8 mouse cellular contexts compared by ENCODE assay signal in genomic region chr10:80960551-80961508, GRCm38 (mm10). TPM values are rescaled to one million over a fixed set of nuclear protein-coding genes. Genes with fewer than 3 reads are reported as not detected.
DNase-seq lines count a peak whose midpoint lies in the region; ATAC-seq lines count a peak whose summit lies in the region.

No protein-coding gene starts in this region.

- H3K27me3 ChIP-seq in embryonic facial prominence, embryonic 13.5 days, result no peaks in the 10 kb centered on the region
- H3K27me3 ChIP-seq in liver, embryonic 12.5 days (replicated peaks), result peaks cover 7% of the 10 kb centered on the region; the same call in 1 of the 2 replicates

- H3K27ac ChIP-seq in embryonic facial prominence, embryonic 13.5 days, result peak overlapping the region; percentile 82
- peak overlapping the region; percentile 65; the same call in 1 of the 2 replicates for H3K27ac ChIP-seq in liver, embryonic 12.5 days

- no peaks in the 10 kb centered on the region for H3K36me3 ChIP-seq in embryonic facial prominence, embryonic 13.5 days
- H3K36me3 ChIP-seq in liver, embryonic 12.5 days, result no peaks in the 10 kb centered on the region

- intact Hi-C loops in heart, postnatal 36 days (cut with DNase I), result loop anchor here (2.0 kb wide), 1 partner anchor 30 kb away; no protein-coding TSS in a partner anchor

- no peaks in the 10 kb centered on the region for H3K9me3 ChIP-seq in embryonic facial prominence, embryonic 13.5 days
- H3K9me3 ChIP-seq in liver, embryonic 12.5 days (replicated peaks), result no peaks in the 10 kb centered on the region

- peak overlapping the region; percentile 31 for H3K4me2 ChIP-seq in embryonic facial prominence, embryonic 13.5 days
- H3K4me2 ChIP-seq in liver, embryonic 12.5 days, result peak overlapping the region; percentile 14; the same call in 1 of the 2 replicates

- H3K9ac ChIP-seq in embryonic facial prominence, embryonic 13.5 days, result no peak overlapping the region
- H3K9ac ChIP-seq in liver, embryonic 12.5 days, result no peak overlapping the region

- peaks cover 46% of the 10 kb centered on the region for H3K4me1 ChIP-seq in embryonic facial prominence, embryonic 13.5 days
- H3K4me1 ChIP-seq in liver, embryonic 12.5 days, result peaks cover 37% of the 10 kb centered on the region

- H3K4me3 ChIP-seq in embryonic facial prominence, embryonic 13.5 days, result peak overlapping the region; percentile 4; the same call in 1 of the 2 replicates
- H3K4me3 ChIP-seq in liver, embryonic 12.5 days, result no peak overlapping the region

- WGBS in embryonic facial prominence, embryonic 13.5 days, result 11% methylated on average over 15 of the region's 16 CpGs
- WGBS in liver, embryonic 12.5 days (ENCODE audit: insufficient replicate concordance), result 19% methylated on average over 16 of the region's 16 CpGs

- DNase-seq in thymus, postnatal 4 days, result peak; percentile 30
- DNase-seq in thymus, adult 18-20 months, result no peak
- DNase-seq in heart, postnatal 36 days, result peak; percentile 43 to 60
- DNase-seq in retina, embryonic 14.5 days (ENCODE audit: low spot score), result peak; percentile 60
- no peak for DNase-seq in layer of hippocampus, adult 18-20 months (ENCODE audit: low spot score in 2 of 2)

- peak; percentile 40; the same call in 1 of the 2 replicates for ATAC-seq in embryonic facial prominence, embryonic 13.5 days (ENCODE audit: insufficient number of reproducible peaks, insufficient read depth, low FRiP score, low TSS enrichment, low read depth)
- no peak for ATAC-seq in liver, embryonic 12.5 days
- ATAC-seq in erythroblast, adult 5-6 weeks (replicated peaks; ENCODE audit: low FRiP score, poor library complexity, severe bottlenecking), result no peak

RNA-seq across cellular contexts. Expression of gene Gadd45b, which starts 31.0 kb away (rescaled TPM):
- 29.0 and 29.9 TPM in 2 replicates for polyA plus RNA-seq in embryonic facial prominence, embryonic 13.5 days (2015; fragmentation: Nextera tagmentation; extraction: Ambion mirVana)
- total RNA-seq in heart, postnatal 36 days (2021), result 10 to 100 TPM; 11.0 to 18.7 TPM
- 1.6 and 2.0 TPM in 2 replicates for polyA plus RNA-seq in liver, embryonic 12.5 days (2016; fragmentation: Nextera tagmentation; extraction: Ambion mirVana)
- 10 to 100 TPM; 24.9 to 28.1 TPM for total RNA-seq in layer of hippocampus, adult 18-20 months (2021)
- total RNA-seq in erythroblast, adult 5-6 weeks (2015; ENCODE audit: low replicate concordance), result 2.3 and 10.6 TPM in 2 replicates
- total RNA-seq in erythroblast, adult 5-6 weeks (2017; ENCODE audit: low replicate concordance), result 3.2 and 4.9 TPM in 2 replicates

RNA-seq across cellular contexts. Expression of gene Lmnb2, which starts 42.8 kb away (rescaled TPM):
- polyA plus RNA-seq in embryonic facial prominence, embryonic 13.5 days (2015; fragmentation: Nextera tagmentation; extraction: Ambion mirVana), result 51.5 and 63.4 TPM in 2 replicates
- total RNA-seq in heart, postnatal 36 days (2021), result 1 to 10 TPM; 3.6 to 4.9 TPM
- polyA plus RNA-seq in liver, embryonic 12.5 days (2016; fragmentation: Nextera tagmentation; extraction: Ambion mirVana), result 23.1 and 23.6 TPM in 2 replicates
- 10 to 100 TPM; 19.5 to 22.3 TPM for total RNA-seq in layer of hippocampus, adult 18-20 months (2021)
- 2.7 and 7.3 TPM in 2 replicates for total RNA-seq in erythroblast, adult 5-6 weeks (2015; ENCODE audit: low replicate concordance)
- total RNA-seq in erythroblast, adult 5-6 weeks (2017; ENCODE audit: low replicate concordance), result 9.3 and 9.7 TPM in 2 replicates

RNA-seq across cellular contexts. Expression of gene Gng7, which starts 53.9 kb away (rescaled TPM):
- polyA plus RNA-seq in embryonic facial prominence, embryonic 13.5 days (2015; fragmentation: Nextera tagmentation; extraction: Ambion mirVana), result 11.3 and 13.1 TPM in 2 replicates
- total RNA-seq in heart, postnatal 36 days (2021), result under 1 TPM; 0.22 to 0.67 TPM
- 0.80 and 0.81 TPM in 2 replicates for polyA plus RNA-seq in liver, embryonic 12.5 days (2016; fragmentation: Nextera tagmentation; extraction: Ambion mirVana)
- 100 to 1,000 TPM; 166 to 173 TPM for total RNA-seq in layer of hippocampus, adult 18-20 months (2021)
- total RNA-seq in erythroblast, adult 5-6 weeks (2015; ENCODE audit: low replicate concordance), result not detected in 2 replicates
- not detected in 2 replicates for total RNA-seq in erythroblast, adult 5-6 weeks (2017; ENCODE audit: low replicate concordance)

Comparison
In these comparisons a context has a peak if more than half of its experiments do, and no peak if none do; other contexts are left out.
1. DNase-seq: peak in thymus, postnatal 4 days (single experiment), heart, postnatal 36 days (2 of 2) and retina, embryonic 14.5 days (single experiment); none in thymus, adult 18-20 months (0 of 2) and layer of hippocampus, adult 18-20 months (0 of 2).
2. RNA of gene Gng7, which starts 53.9 kb away (total RNA-seq): 166 to 173 TPM in layer of hippocampus, adult 18-20 months; 0.22 to 0.67 TPM in heart, postnatal 36 days and not detected in erythroblast, adult 5-6 weeks; every median in the first group is over 100 times any median in the second.